Mouse (Mus musculus) lung, postnatal 0 days (tissue): ENCODE results near the gene Itgb5.

ENCODE experiments used
- CTCF ChIP-seq: IDR thresholded peaks from 2 replicates; pipeline ENCODE4 v1.5.1; 2016; ENCODE audit warnings: antibody characterized with exemption, mild to moderate bottlenecking
- EP300 ChIP-seq: IDR thresholded peaks from 2 replicates; pipeline ENCODE4 v1.6.1; 2016; ENCODE audit warnings: antibody characterized with exemption, mild to moderate bottlenecking, control low read depth

DNA sequence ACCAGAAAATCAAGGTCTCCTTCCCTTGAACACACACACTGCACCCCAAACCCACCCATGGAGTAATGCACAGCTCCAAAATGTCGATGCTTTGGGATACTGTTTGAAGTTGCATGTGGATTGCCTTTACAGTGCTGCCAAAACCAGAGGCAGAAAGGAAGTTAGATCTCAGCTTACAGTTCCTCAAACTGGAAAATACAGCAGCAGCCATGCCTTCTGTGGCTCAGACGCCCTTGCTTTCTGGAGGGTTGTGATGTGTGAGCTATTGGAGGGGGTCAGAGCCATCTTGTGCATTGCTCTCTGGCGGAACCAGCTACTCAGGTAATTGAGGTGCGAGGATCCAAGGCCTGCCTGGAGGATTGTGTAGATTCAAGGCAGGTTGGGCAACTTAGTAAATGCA is 107.4 kb downstream of the Itgb5 start:
- TF ChIP-seq CTCF (no peak), EP300 (no peak)
